Mouse (Mus musculus) limb, embryonic 13.5 days (tissue): ENCODE results near the gene Znrf4. TPM values are rescaled to one million over a fixed set of nuclear protein-coding genes. Genes with fewer than 3 reads are reported as not detected.
A peak's percentile ranks its signal among the peaks of the same experiment; 100 is the strongest.

Source experiments
- ATAC-seq: fragments of 200-750 bp; cut with Nextera tagmentation; 2 replicates; pipeline ENCODE4 v1.8.0; 2017; ENCODE audit warnings: low read depth, moderate number of reproducible peaks, moderate TSS enrichment; ENCODE audit not compliant: low FRiP score
- H3K27ac ChIP-seq: fragments of 300-500 bp; sonication (generic); 2 replicates; pipeline ENCODE4 v1.5.1; 2015; ENCODE audit warnings: inconsistent platforms, mild to moderate bottlenecking, moderate library complexity
- H3K27me3 ChIP-seq: fragments of 300-500 bp; sonication (generic); 2 replicates; pipeline ENCODE4 v1.6.1; 2015; ENCODE audit warnings: mild to moderate bottlenecking, inconsistent platforms
- H3K36me3 ChIP-seq: fragments of 300-500 bp; sonication (generic); 2 replicates; pipeline ENCODE4 v1.6.1; 2015; ENCODE audit warnings: inconsistent platforms, mild to moderate bottlenecking, moderate library complexity
- H3K4me1 ChIP-seq: fragments of 300-500 bp; sonication (generic); 2 replicates; pipeline ENCODE4 v1.6.1; 2015; ENCODE audit warnings: inconsistent platforms
- H3K4me2 ChIP-seq: fragments of 300-500 bp; sonication (generic); replicated peaks from 2 replicates; pipeline ENCODE4 v1.6.1; 2015; ENCODE audit warnings: inconsistent platforms, mild to moderate bottlenecking, moderate library complexity
- H3K4me3 ChIP-seq: fragments of 300-500 bp; sonication (generic); 2 replicates; pipeline ENCODE4 v1.5.1; 2015; ENCODE audit warnings: moderate library complexity, mild to moderate bottlenecking, inconsistent platforms
- H3K9ac ChIP-seq: fragments of 300-500 bp; sonication (generic); 2 replicates; pipeline ENCODE4 v1.6.1; 2015; ENCODE audit warnings: mild to moderate bottlenecking, inconsistent platforms
- H3K9me3 ChIP-seq: fragments of 300-500 bp; sonication (generic); 2 replicates; pipeline ENCODE4 v1.6.1; 2016; ENCODE audit warnings: inconsistent platforms
- WGBS: fragments of 180-500 bp; shearing (Covaris S2); methylation state at CpG from one replicate; pipeline ENCODE4 v1.1.7; 2015; 5-methylcytosine and 5-hydroxymethylcytosine counted together
- polyA plus RNA-seq: library from polyadenylated mRNA; unstranded; fragments of >200 nt; fragmentation: Nextera tagmentation; extraction: Ambion mirVana; gene quantifications from 2 replicates; pipeline ENCODE4 v1.2.1, GENCODE M21; 2015

The Znrf4 gene
- polyA plus RNA-seq, 1 experiment from 2014 or later, result not detected

DNA sequence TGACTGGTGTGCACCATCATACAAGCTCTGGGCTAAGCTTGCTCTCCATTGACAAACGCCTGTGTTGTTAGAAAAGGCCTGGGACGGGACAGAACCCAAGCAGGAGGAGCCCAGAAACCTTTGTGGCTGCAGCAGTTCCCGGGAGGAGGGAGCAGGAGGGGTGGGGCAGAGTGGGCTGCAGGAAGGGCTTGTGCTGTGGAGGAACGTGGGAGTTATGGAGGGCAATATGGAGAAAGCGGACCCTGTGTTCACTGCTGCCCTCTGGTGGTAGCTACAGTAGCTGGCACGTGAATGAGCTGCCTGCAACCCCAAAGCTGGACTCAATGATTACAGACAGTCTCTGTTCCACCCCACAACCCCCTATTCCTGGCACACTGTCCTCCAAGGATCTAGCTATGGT is 32.9 kb downstream of the Znrf4 start:
- H3K9me3 ChIP-seq, result no peaks in the 10 kb centered on the region
- no peak overlapping the region for H3K27ac ChIP-seq
- H3K27me3 ChIP-seq, result peaks cover 21% of the 10 kb centered on the region
- no peak for ATAC-seq
- peaks cover 19% of the 10 kb centered on the region for H3K4me1 ChIP-seq
- no peaks in the 10 kb centered on the region for H3K36me3 ChIP-seq
- WGBS, result 15% methylated on average over 6 of the region's 6 CpGs
- H3K4me2 ChIP-seq, result no peak overlapping the region
- H3K4me3 ChIP-seq, result no peak overlapping the region
- no peak overlapping the region for H3K9ac ChIP-seq

GRCm38 (mm10) chr17:56478191-56478611 is 34.0 kb downstream of the Znrf4 start:
- no peak overlapping the region for H3K27ac ChIP-seq
- peaks cover 32% of the 10 kb centered on the region for H3K27me3 ChIP-seq
- H3K4me1 ChIP-seq, result peaks cover 30% of the 10 kb centered on the region
- no peak overlapping the region for H3K4me3 ChIP-seq
- no peak overlapping the region for H3K4me2 ChIP-seq
- ATAC-seq, result no peak
- WGBS, result 69% methylated on average over 11 of the region's 11 CpGs
- no peaks in the 10 kb centered on the region for H3K36me3 ChIP-seq
- no peak overlapping the region for H3K9ac ChIP-seq
- H3K9me3 ChIP-seq, result no peaks in the 10 kb centered on the region

DNA sequence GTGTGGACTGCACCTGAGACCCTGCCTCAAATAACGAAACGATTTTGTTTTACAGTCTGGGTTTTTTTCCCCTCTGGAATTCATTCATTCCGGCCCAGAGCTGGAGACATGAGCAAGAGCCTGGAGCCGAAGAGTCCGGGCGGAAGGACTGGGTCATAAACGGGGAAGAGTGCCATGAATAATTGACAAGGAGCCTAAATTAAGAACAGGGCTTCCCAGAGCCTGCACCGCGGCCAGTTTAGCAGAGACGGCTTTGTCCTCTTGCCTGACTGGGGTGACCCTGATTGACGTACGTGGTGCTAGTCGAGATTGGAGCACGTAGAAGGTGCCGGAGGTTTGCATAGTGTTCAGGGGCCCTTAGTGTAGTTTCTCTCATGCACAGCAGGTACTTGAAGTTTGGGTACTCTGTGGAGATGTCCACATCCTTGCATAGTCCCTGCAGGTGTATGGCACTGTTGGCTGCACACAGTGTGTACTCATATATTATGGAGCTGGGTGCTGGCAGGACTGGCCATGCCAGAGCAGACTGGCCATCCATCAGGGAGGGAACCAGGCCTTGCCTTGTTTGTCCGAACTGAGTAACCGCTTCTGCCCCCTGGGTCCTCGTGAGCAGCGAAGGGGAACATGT is 34.9 kb downstream of the Znrf4 start:
- H3K27me3 ChIP-seq, result peaks cover 41% of the 10 kb centered on the region
- no peak overlapping the region for H3K4me2 ChIP-seq
- WGBS, result 75% methylated on average over 19 of the region's 19 CpGs
- no peak overlapping the region for H3K9ac ChIP-seq
- H3K36me3 ChIP-seq, result no peaks in the 10 kb centered on the region
- ATAC-seq, result no peak
- H3K27ac ChIP-seq, result no peak overlapping the region
- no peak overlapping the region for H3K4me3 ChIP-seq
- H3K9me3 ChIP-seq, result no peaks in the 10 kb centered on the region
- peaks cover 39% of the 10 kb centered on the region for H3K4me1 ChIP-seq

GRCm38 (mm10) chr17:56476402-56476752 is 35.9 kb downstream of the Znrf4 start, which contains the start of gene Ptprs:
TSS of gene Ptprs (minus strand) at chr17:56476483.
- Histone ChIP-seq H3K36me3 (no peaks in the 10 kb centered on the region), H3K4me3 (peak within 1 kb of the TSS; percentile 83), H3K27ac (peak within 1 kb of the TSS; percentile 65; the same call in 1 of the 2 replicates), H3K27me3 (peaks cover 50% of the 10 kb centered on the region), H3K4me2 (peak within 1 kb of the TSS; percentile 97), H3K9me3 (no peaks in the 10 kb centered on the region), H3K9ac (peak within 1 kb of the TSS; percentile 93), H3K4me1 (peaks cover 48% of the 10 kb centered on the region)
- ATAC-seq, result peak; percentile 89
- WGBS, result under 1% methylated on average over 27 of the region's 27 CpGs

GRCm38 (mm10) chr17:56475584-56476401 is 36.4 kb downstream of the Znrf4 start:
- Histone ChIP-seq H3K27ac (peak overlapping the region; percentile 65; the same call in 1 of the 2 replicates), H3K4me1 (peaks cover 53% of the 10 kb centered on the region)

GRCm38 (mm10) chr17:56474831-56475581 is 37.2 kb downstream of the Znrf4 start:
- ATAC-seq, result 0 out of 2 replicates have a peak, but pooled peaks have one; percentile 4
- Histone ChIP-seq H3K4me2 (peak overlapping the region; percentile 97), H3K9me3 (no peaks in the 10 kb centered on the region), H3K27me3 (peaks cover 61% of the 10 kb centered on the region), H3K4me3 (peak overlapping the region; percentile 83), H3K36me3 (no peaks in the 10 kb centered on the region), H3K9ac (peak overlapping the region; percentile 93), H3K4me1 (peaks cover 61% of the 10 kb centered on the region), H3K27ac (no peak overlapping the region)
- 2% methylated on average over 24 of the region's 24 CpGs for WGBS

More at GRCm38 (mm10) chr17:56475584-56476401, 36.4 kb downstream of the Znrf4 start:
- peak; percentile 30 for ATAC-seq
- peak overlapping the region; percentile 83 for H3K4me3 ChIP-seq
- H3K9me3 ChIP-seq, result no peaks in the 10 kb centered on the region
- H3K36me3 ChIP-seq, result no peaks in the 10 kb centered on the region
- H3K9ac ChIP-seq, result peak overlapping the region; percentile 93
- H3K27me3 ChIP-seq, result peaks cover 56% of the 10 kb centered on the region
- peak overlapping the region; percentile 97 for H3K4me2 ChIP-seq
- under 1% methylated on average over 63 of the region's 66 CpGs for WGBS

GRCm38 (mm10) chr17:56474311-56474830 is 37.9 kb downstream of the Znrf4 start:
- 2% methylated on average over 32 of the region's 32 CpGs for WGBS
- Histone ChIP-seq H3K4me2 (peak overlapping the region; percentile 97), H3K9me3 (no peaks in the 10 kb centered on the region), H3K9ac (peak overlapping the region; percentile 93), H3K4me3 (peak overlapping the region; percentile 83), H3K36me3 (no peaks in the 10 kb centered on the region), H3K4me1 (peaks cover 67% of the 10 kb centered on the region), H3K27ac (no peak overlapping the region), H3K27me3 (peaks cover 61% of the 10 kb centered on the region)
- no peak for ATAC-seq

DNA sequence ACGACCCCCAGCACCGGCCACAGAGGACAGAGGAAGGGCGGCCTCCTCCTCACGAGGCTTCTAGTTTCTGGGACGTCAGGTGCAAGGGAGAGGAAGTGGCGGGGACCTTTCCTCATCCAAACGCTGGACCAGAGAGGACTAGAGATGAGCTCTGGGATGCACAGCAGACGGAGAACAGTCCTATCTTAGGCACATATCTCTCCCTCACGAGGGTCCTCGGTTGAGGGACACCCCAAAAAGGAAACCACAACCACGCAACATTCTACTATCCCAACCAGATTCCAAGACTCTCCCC is 38.7 kb downstream of the Znrf4 start:
- peaks cover 69% of the 10 kb centered on the region for H3K4me1 ChIP-seq
- no peak for ATAC-seq
- H3K36me3 ChIP-seq, result 0 out of 2 replicates have a peak, but pooled peaks cover 2% of the 10 kb centered on the region
- peak overlapping the region; percentile 97 for H3K4me2 ChIP-seq
- H3K4me3 ChIP-seq, result peak overlapping the region; percentile 83
- peaks cover 61% of the 10 kb centered on the region for H3K27me3 ChIP-seq
- 0 out of 2 replicates have a peak overlapping the region, but pooled peaks have one; percentile 13 for H3K9ac ChIP-seq
- 4% methylated on average over 11 of the region's 11 CpGs for WGBS
- no peaks in the 10 kb centered on the region for H3K9me3 ChIP-seq
- no peak overlapping the region for H3K27ac ChIP-seq

DNA sequence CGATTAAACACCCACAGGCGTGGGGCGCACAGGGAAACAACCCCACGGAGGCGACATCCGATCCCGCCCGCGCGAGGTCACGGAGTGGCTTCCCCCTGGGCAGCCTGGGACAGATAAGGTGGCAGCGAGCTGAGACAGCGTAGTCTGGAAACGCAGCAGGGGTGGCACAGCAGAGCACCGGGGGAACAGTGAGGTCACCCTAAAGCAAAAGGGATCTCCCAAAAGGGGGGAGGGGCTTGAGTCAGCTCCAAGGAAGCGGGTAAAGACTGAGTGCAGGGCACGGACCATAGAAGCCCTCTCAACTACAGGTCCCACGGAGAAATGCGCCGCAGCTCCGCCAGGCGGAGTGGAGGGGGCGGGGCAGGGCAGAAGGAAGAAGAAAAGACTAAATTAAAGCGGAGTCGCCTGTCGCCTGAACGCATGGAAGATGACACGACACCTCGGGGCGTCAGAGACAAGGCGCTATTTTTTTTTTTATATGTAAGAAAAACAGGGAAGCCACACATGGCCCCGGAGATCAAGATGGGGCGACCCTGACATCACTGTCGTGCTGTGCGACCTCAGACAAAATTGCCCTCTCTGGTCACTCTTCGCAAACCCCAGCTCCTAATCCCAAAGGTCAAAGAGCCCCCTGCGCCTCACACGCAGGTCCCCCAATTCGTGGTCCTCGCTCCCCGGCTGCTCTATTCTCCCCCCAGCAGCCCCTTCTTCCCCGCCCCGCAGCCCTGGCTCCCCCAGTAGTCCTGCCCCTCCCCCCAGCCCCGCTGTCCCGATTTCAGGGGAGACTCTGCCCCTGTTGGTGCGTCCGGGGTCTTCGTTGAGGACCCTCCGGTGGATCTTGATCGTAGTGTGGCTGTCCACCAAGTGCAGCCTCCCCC is 39.3 kb downstream of the Znrf4 start:
- H3K9ac ChIP-seq, result peak overlapping the region; percentile 13; the same call in 1 of the 2 replicates
- 0 out of 2 replicates have a peak, but pooled peaks cover 6% of the 10 kb centered on the region for H3K36me3 ChIP-seq
- H3K4me1 ChIP-seq, result peaks cover 75% of the 10 kb centered on the region
- peaks cover 56% of the 10 kb centered on the region for H3K27me3 ChIP-seq
- no peak overlapping the region for H3K27ac ChIP-seq
- H3K4me2 ChIP-seq, result peak overlapping the region; percentile 97
- no peak for ATAC-seq
- H3K9me3 ChIP-seq, result no peaks in the 10 kb centered on the region
- H3K4me3 ChIP-seq, result peak overlapping the region; percentile 83
- WGBS, result 3% methylated on average over 49 of the region's 50 CpGs

- Histone ChIP-seq H3K27me3 (peaks cover 53% of the 10 kb centered on the region), H3K4me2 (peak overlapping the region; percentile 97), H3K27ac (no peak overlapping the region)
Observed at GRCm38 (mm10) chr17:56472121-56472520, 40.1 kb downstream of the Znrf4 start.

DNA sequence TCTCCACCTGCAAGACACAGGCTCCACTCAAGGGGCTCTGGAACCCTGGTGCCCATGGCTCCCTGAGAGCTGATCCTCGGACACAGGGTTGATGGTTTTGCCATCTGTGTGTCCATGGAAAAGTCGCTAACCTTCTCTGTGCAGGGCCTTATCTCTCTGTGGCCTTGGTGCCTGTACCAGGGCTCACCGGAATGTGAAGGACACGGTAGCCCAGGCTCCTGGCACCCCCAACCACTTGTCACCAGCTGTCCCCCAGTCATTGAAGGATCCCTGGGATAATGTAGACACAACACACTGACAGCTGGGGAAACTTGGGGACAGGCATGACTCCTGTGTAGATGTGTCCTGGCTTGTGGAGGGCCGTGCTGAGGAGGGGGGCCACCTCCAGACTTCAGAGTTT is 41.1 kb downstream of the Znrf4 start:
- Histone ChIP-seq H3K4me2 (peak overlapping the region; percentile 1; the same call in 1 of the 2 replicates), H3K27ac (no peak overlapping the region), H3K4me3 (no peak overlapping the region), H3K36me3 (0 out of 2 replicates have a peak, but pooled peaks cover 6% of the 10 kb centered on the region), H3K9ac (no peak overlapping the region), H3K4me1 (peaks cover 90% of the 10 kb centered on the region), H3K27me3 (peaks cover 53% of the 10 kb centered on the region), H3K9me3 (no peaks in the 10 kb centered on the region)
- ATAC-seq, result no peak
- WGBS, result 76% methylated on average over 5 of the region's 5 CpGs

More at GRCm38 (mm10) chr17:56472121-56472520, 40.1 kb downstream of the Znrf4 start:
- no peak overlapping the region for H3K9ac ChIP-seq
- H3K4me3 ChIP-seq, result peak overlapping the region; percentile 83; the same call in 1 of the 2 replicates
- 11% methylated on average over 16 of the region's 16 CpGs for WGBS
- no peak for ATAC-seq
- H3K36me3 ChIP-seq, result 0 out of 2 replicates have a peak, but pooled peaks cover 6% of the 10 kb centered on the region
- H3K4me1 ChIP-seq, result peaks cover 83% of the 10 kb centered on the region
- H3K9me3 ChIP-seq, result no peaks in the 10 kb centered on the region
